Mouse (Mus musculus) adrenal gland, postnatal 10 days (tissue): Measurements from ENCODE around the gene Zfp280c. TPM values are rescaled to one million over a fixed set of nuclear protein-coding genes. Genes with fewer than 3 reads are reported as not detected.

Experiments used
- DNase-seq: peaks from one replicate; pipeline ENCODE4 v3.0.0; 2021; ENCODE audit warnings: mixed read lengths
- long read RNA-seq, 2 experiments: library from polyadenylated mRNA; stranded (forward); transcript quantifications; one replicate each; pipeline ENCODE4 v2.0.0; 2021
- total RNA-seq, 2 experiments: library from RNA; stranded (reverse); gene quantifications; 2 replicates each; pipeline ENCODE4 v1.2.3; 2021

The Zfp280c gene
- 10 to 100 TPM; 12.8 to 18.1 TPM for total RNA-seq
- long read RNA-seq, experiment 1: 0 reads
- long read RNA-seq, experiment 2, full-length matches to known transcripts: 2 of 5 reads
- long read RNA-seq, experiment 2, partial matches to known transcripts: 0 of 5 reads
- long read RNA-seq, experiment 2, other reads (novel, unspliced or antisense): 3 of 5 reads

GRCm38 (mm10) chrX:48594099-48594760 lies at the start of gene Zfp280c:
Gene Zfp280c, minus strand, starts transcription at chrX:48594504.
- peak; percentile 75 for DNase-seq

- DNase-seq: no peak
Observed at GRCm38 (mm10) chrX:48637032-48637431, 42.7 kb upstream of the Zfp280c start.

- DNase-seq: no peak
Observed at GRCm38 (mm10) chrX:48624054-48624420, 29.7 kb upstream of the Zfp280c start.

- DNase-seq: peak; percentile 80
Observed at GRCm38 (mm10) chrX:48623379-48624053, 29.2 kb upstream of the Zfp280c start, which contains the start of gene Slc25a14. Gene Slc25a14, plus strand, starts transcription at chrX:48623413.

- DNase-seq: no peak
Observed at GRCm38 (mm10) chrX:48623049-48623378, 28.7 kb upstream of the Zfp280c start.

- DNase-seq: no peak
Observed at GRCm38 (mm10) chrX:48604872-48605271, 10.6 kb upstream of the Zfp280c start.

GRCm38 (mm10) chrX:48596906-48597305 lies 2.6 kb upstream of the Zfp280c start:
- DNase-seq: no peak

GRCm38 (mm10) chrX:48596053-48596452 lies 1.7 kb upstream of the Zfp280c start:
- DNase-seq: no peak

GRCm38 (mm10) chrX:48593721-48594098 lies 594 bp downstream of the Zfp280c start:
- DNase-seq: no peak

GRCm38 (mm10) chrX:48583332-48583731 lies 11.0 kb downstream of the Zfp280c start:
- no peak for DNase-seq

- DNase-seq: peak; percentile 84
Observed at GRCm38 (mm10) chrX:48532175-48532574, 62.1 kb downstream of the Zfp280c start.

- no peak for DNase-seq
Observed at GRCm38 (mm10) chrX:48526435-48526834, 67.9 kb downstream of the Zfp280c start.

- DNase-seq: no peak
Observed at GRCm38 (mm10) chrX:48525866-48526265, 68.4 kb downstream of the Zfp280c start.

- no peak for DNase-seq
Observed at GRCm38 (mm10) chrX:48525332-48525731, 69.0 kb downstream of the Zfp280c start.

GRCm38 (mm10) chrX:48523512-48523911 lies 70.8 kb downstream of the Zfp280c start:
- no peak for DNase-seq

- DNase-seq: peak; percentile 22
Observed at GRCm38 (mm10) chrX:48521651-48522050, 72.7 kb downstream of the Zfp280c start.

- no peak for DNase-seq
Observed at GRCm38 (mm10) chrX:48519549-48520085, 74.7 kb downstream of the Zfp280c start.

- DNase-seq: peak; percentile 22
Observed at GRCm38 (mm10) chrX:48518808-48519548, 75.3 kb downstream of the Zfp280c start, which contains the start of gene Rab33a. Gene Rab33a, plus strand, starts transcription at chrX:48519285.

- peak; percentile 22 for DNase-seq
Observed at GRCm38 (mm10) chrX:48518211-48518807, 76.0 kb downstream of the Zfp280c start.

- DNase-seq: no peak
Observed at GRCm38 (mm10) chrX:48513824-48514223, 80.5 kb downstream of the Zfp280c start.

GRCm38 (mm10) chrX:48513166-48513807 lies 81.0 kb downstream of the Zfp280c start, which contains the start of gene Aifm1:
Gene Aifm1, minus strand, starts transcription at chrX:48513563.
- DNase-seq: peak; percentile 92

- DNase-seq: no peak
Observed at GRCm38 (mm10) chrX:48493763-48494162, 100.5 kb downstream of the Zfp280c start.
